Mouse (Mus musculus): ENCODE results near the gene Glyat. TPM values are rescaled to one million over a fixed set of nuclear protein-coding genes. Genes with fewer than 3 reads are reported as not detected.

Gene Glyat
- not detected in 2 replicates for polyA plus RNA-seq (2012; rRNA removed)

GRCm38 (mm10) chr19:12633176-12633575 lies at the start of gene Glyat:
Gene Glyat (plus strand): TSS chr19:12633308.

DNA sequence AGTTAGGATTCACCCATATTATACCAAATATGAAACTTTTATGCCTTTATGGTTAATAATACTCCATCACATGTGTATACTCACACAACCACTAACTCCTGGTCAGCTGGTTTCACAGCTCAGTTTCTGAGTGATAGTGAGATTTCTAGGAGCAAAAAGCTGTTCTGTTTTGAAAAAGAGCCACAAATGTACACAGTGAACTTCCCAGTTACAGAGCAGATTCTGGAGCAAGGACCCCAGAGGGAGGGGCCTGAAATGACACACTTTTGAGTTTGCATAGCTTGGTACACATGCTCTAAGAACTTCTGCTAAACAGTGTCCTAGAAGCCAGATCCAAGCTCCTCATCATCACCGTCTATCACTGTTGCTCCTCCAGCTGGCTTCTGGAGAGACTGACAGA lies 33.4 kb upstream of the Glyat start, which contains the start of gene Gm4952:
Gm4952 (plus strand) TSS at position 301 of the 400 bp plus-strand sequence.

GRCm38 (mm10) chr19:12670139-12670538 lies 37.0 kb downstream of the Glyat start, which contains the start of gene Olfr1442:
Gene Olfr1442 (plus strand): TSS chr19:12670439.

GRCm38 (mm10) chr19:12677812-12678211 lies 44.7 kb downstream of the Glyat start, which contains the start of gene Olfr1443:
Gene Olfr1443 (plus strand): TSS chr19:12678112.

GRCm38 (mm10) chr19:12695590-12695989 lies 62.5 kb downstream of the Glyat start, which contains the start of gene Keg1:
Gene Keg1 (plus strand): TSS chr19:12695786.

Other genes starting within 250 kb of the Glyat start
- not detected in 2 replicates for gene Olfr1440, start 246.0 kb upstream of the Glyat start, polyA plus RNA-seq (2012; rRNA removed)
- not detected in 2 replicates for gene Olfr1441, start 215.9 kb upstream of the Glyat start, polyA plus RNA-seq (2012; rRNA removed)
- gene Pfpl, start 205.4 kb upstream of the Glyat start, polyA plus RNA-seq (2012; rRNA removed) = not detected in 2 replicates
- gene Mpeg1, start 172.5 kb upstream of the Glyat start, polyA plus RNA-seq (2012; rRNA removed) = 1.5 and 1.7 TPM in 2 replicates
- gene Dtx4, start 131.9 kb upstream of the Glyat start, polyA plus RNA-seq (2012; rRNA removed) = 33.6 and 36.3 TPM in 2 replicates
- 21.2 and 22.4 TPM in 2 replicates for gene Fam111a, start 87.6 kb upstream of the Glyat start, polyA plus RNA-seq (2012; rRNA removed)
- gene Gm4952, start 33.3 kb upstream of the Glyat start, polyA plus RNA-seq (2012; rRNA removed) = 0.07 TPM in 1 of 2 replicates, not detected in the other
- not detected in 2 replicates for gene Olfr1442, start 37.1 kb downstream of the Glyat start, polyA plus RNA-seq (2012; rRNA removed)
- not detected in 2 replicates for gene Olfr1443, start 44.8 kb downstream of the Glyat start, polyA plus RNA-seq (2012; rRNA removed)
- gene Keg1, start 62.5 kb downstream of the Glyat start, polyA plus RNA-seq (2012; rRNA removed) = 0.10 TPM in 1 of 2 replicates, not detected in the other
- gene Cntf, start 132.3 kb downstream of the Glyat start, polyA plus RNA-seq (2012; rRNA removed) = 4.9 and 5.1 TPM in 2 replicates
- gene Zfp91, start 162.8 kb downstream of the Glyat start, polyA plus RNA-seq (2012; rRNA removed) = 36.9 and 40.9 TPM in 2 replicates
- 1.5 and 1.8 TPM in 2 replicates for gene Lpxn, start 162.9 kb downstream of the Glyat start, polyA plus RNA-seq (2012; rRNA removed)
- gene Gm5244, start 213.4 kb downstream of the Glyat start, polyA plus RNA-seq (2012; rRNA removed) = not detected in 2 replicates
- not detected in 2 replicates for gene Olfr1444, start 224.0 kb downstream of the Glyat start, polyA plus RNA-seq (2012; rRNA removed)